Mouse (Mus musculus) CD4-positive helper T cell, adult 2 months (primary cell): ENCODE results near the gene Abcc3.

Experiments used
- DNase-seq: peaks from one replicate; pipeline ENCODE4 v3.0.0-alpha.2; 2012; ENCODE audit warnings: low read depth, missing footprints, low spot score

Abcc3 gene

GRCm38 (mm10) chr11:94392672-94393109 is at the start of gene Abcc3:
Gene Abcc3, minus strand, starts transcription at chr11:94392997.
- peak; percentile 48 for DNase-seq

DNA sequence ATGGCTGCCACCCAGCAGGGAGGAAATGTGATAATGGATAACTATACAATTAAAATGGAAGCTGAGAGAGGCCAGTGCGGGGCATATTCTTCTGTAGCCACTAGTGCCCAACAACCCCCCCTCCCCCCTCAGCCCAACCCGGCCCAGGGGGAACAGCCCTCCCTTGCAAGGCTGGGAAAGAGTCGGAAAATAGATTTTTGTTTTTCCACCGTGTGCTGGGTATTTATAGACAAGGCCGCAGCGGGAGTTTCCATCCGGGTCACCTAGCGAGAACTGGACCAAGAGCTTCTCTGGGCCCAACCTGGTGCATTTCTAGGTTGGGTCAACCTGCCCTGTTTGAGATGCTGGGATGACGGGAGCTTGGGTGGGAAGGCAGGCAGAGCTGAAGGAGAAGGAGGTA is 49.0 kb upstream of the Abcc3 start:
- DNase-seq: no peak

GRCm38 (mm10) chr11:94441122-94441521 is 48.3 kb upstream of the Abcc3 start:
- DNase-seq: no peak

- no peak for DNase-seq
Measured at GRCm38 (mm10) chr11:94440421-94440820, 47.6 kb upstream of the Abcc3 start.

DNA sequence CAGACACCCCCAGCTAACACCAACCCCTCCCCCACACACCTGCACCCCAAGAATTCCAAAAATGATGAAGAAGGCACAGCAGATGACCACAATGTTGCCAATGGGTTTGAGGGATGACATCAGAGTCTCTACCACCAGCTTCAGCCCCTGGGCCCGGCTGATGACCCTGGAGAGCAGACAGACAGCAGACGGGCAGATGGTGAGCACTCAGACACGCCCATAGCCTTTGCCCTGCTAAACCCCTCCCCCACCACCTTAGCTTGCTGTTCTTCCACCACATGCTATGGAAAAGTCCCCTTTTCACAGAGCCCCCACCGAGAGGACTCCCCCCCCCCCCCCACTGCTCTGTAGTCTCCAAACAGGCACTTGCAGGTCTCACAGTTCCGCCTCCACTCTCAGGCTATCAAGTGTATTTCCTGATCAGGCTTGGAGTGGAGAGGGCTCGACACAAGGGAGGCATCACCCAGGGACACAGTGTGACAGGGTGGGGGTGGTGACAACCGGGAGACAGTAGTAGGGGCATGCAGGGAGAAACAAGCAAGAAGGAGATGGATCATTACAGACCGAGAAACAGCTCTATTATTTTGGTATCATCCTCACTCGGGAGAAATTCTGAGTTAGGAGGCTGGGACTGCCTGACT is 36.3 kb upstream of the Abcc3 start:
- DNase-seq: no peak

- DNase-seq: no peak
Measured at GRCm38 (mm10) chr11:94428091-94428835, 35.5 kb upstream of the Abcc3 start.

- no peak for DNase-seq
Measured at GRCm38 (mm10) chr11:94425656-94426055, 32.9 kb upstream of the Abcc3 start.

- no peak for DNase-seq
Measured at GRCm38 (mm10) chr11:94425215-94425614, 32.4 kb upstream of the Abcc3 start.

DNA sequence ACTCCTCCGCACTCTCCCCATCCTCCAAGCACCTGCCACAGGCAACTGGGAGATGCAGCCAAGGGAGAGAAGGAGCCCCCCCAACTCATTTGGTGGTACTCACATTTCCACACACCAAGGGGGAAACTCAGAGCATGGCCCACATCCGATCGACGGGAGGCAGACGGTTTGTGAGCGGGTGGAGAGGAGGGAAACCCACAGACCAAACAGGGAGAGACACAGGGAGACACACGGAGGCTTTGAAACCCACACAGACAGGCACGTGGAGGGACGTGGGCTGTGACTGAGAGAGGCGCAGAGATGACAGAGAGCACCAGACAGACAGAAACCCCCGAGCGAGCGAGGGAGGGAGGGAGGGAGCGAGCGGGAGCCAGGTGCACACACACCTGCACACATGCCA is 31.6 kb upstream of the Abcc3 start:
- no peak for DNase-seq

DNA sequence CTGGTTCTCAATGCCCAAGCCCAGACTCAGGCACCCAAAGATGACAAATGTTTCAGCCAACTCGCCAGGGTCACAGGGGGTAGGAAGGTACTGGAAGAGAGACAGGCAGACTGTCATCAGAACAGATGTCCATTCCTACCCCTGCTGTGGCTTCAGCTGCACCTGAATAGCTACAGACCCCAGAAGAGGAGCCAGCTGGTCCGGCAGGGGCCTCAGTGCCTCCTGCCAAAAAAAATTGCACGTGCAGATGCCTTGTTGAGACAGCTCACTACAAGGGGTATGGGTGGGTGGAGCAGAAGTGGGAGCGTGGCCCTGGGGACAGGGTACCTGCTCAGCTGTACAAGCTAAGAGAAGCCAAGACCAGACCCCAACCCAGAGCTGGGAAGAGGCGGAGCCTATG is 31.1 kb upstream of the Abcc3 start:
- no peak for DNase-seq

DNA sequence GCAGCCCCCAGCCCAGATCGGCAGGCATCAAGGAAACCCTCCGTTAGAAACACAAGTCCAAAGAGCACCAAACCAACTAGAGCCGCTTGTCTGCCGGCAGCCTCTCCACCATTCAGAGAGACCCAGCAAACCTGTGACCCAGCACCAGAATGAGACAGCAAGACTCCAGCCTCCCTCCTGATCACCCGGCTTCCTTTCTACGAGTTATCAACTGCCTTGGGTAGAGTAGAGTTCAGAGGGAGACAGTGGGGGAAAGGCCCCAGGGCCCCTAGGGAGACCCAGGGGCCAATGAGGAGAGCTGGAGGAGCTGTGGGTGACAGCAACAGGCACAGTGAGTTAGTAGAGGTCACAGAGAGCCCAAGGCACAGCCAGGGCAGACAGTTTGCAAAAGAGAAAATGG is 28.2 kb upstream of the Abcc3 start:
- no peak for DNase-seq

DNA sequence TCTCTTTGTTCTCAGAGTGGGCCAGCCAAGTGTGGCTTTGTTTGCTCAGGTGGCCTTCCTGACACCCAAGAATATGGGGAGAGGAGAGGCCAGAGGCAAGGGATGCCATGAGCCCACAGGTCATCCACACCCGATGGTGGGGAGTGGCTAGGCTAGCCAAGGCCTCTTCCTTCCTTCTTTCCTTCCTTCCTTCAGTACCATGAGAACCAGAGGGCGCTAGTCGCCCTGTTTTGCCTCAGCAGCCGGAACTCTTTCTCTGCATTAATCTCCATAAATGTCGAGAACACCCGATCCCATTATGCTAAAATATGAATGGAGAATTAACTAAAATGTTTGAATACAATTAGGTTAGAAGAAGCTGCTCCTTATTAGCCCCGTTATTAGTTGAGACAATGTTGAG is 27.5 kb upstream of the Abcc3 start:
- DNase-seq: no peak

GRCm38 (mm10) chr11:94419004-94419727 is 26.4 kb upstream of the Abcc3 start:
- DNase-seq: no peak

DNA sequence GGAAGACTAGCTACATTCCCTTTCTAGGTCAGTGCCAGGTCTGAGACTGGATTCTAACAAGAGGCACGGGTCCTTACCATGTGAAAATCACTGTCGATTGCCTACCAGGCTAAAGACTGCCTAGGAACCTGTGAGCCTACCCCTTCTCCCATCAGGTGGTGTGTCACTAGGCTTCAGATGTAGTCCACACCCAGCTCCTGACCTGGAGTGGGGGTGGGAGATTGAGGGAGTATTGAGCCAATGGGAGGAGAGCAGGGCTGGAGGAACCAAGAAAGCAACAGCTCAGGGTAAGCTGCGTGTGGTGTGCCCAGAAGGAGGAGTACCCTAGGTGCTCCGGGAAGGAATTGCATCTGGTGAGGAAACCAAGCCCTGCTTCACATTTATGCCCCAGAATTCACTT is 21.2 kb upstream of the Abcc3 start:
- no peak for DNase-seq

- DNase-seq: no peak
Measured at GRCm38 (mm10) chr11:94413516-94413915, 20.7 kb upstream of the Abcc3 start.

GRCm38 (mm10) chr11:94412998-94413469 is 20.2 kb upstream of the Abcc3 start:
- no peak for DNase-seq

GRCm38 (mm10) chr11:94412562-94412961 is 19.8 kb upstream of the Abcc3 start:
- no peak for DNase-seq

DNA sequence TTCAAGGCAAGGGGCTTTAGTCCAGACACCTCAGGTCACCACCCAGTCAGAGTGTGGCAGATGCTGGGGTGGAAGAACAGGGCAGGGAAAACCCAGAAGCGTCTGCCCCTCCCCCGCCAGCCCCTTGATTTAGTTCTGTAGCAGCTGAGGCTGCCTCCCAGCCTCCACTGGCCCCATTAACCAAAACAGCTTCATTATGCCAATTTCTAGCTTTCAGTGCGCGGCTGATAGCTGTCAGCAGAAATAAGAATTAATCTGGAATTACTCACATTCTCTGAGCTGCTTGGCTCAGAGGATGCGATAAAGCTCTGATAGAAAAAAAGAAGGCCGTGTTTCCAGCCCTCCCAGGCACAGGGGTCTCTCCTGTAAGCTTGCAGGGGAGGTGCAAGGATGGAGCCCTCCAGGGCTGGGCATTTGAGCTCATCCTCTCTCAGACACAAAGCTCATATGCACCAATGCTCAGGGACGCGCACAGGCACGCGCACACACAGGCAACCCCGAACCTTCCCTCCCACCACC is 15.1 kb upstream of the Abcc3 start:
- no peak for DNase-seq

DNA sequence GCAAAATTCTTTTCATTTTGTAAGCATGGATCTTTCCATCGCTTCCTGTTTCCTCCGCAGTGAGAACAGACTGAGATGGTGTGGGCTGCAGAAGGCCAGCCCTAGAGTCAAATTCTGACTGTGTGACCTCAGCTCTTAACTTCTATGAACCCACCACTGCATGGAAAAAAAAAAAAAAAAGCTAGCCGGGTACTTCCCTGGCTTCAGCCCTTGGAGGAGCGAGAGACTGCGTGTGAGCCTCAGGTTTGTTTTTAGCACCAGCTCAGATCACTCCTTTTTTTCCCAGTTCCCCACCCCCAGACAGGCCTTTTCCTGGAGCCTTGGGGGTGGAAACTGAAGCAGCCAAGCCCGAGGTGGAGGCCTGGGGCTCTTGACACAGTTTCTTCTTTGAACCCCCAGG is 12.6 kb upstream of the Abcc3 start:
- DNase-seq: no peak

- DNase-seq: peak; percentile 65
Measured at GRCm38 (mm10) chr11:94404641-94405260, 12.0 kb upstream of the Abcc3 start.

DNA sequence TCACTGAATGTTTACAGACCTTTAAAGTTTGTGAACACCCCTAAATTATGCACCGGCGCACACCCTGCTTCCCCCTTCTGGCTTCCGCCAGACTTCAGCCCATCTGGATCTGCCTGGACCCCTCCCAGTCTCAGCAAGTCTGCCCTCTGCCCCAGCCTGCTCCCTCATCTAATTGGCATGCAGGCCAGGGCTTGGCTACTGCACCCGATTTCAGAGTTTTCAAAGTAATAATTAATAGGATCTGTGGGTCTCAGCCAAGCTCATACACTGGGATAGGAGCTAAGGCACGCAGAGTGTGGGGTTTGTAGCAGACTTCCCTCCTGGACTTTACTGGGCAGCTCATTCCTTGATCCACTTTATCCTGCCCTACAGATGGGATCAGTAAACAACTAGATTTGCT is 11.4 kb upstream of the Abcc3 start:
- no peak for DNase-seq

- DNase-seq: no peak
Measured at GRCm38 (mm10) chr11:94403757-94404156, 11.0 kb upstream of the Abcc3 start.
